ENCODE assay signal across 8 mouse cellular contexts in the genomic region with DNA sequence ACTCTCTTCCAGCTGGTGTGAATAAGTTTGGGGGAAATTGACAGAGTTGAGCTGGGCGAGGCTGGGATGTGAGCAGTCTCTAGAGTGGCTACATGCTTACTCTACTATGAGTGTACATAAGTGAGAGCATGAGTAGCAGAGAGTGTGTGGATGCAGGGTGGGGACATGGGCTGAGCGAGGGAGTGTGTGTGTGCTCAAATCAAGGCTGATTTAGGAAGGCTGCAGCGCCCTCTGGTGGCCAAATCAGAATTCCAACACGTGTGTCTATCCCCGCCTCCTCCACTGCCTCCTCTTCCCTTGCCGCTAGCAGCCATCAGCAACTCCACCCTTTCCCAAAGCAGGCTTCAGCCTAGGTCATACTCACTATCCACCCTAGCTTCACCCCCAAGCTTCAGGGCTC. TPM values are rescaled to one million over a fixed set of nuclear protein-coding genes. Genes with fewer than 3 reads are reported as not detected.
DNase-seq lines count a peak whose midpoint lies in the region; ATAC-seq and TF ChIP-seq lines count a peak whose summit lies in the region.

No protein-coding gene starts in this region.

- TF ChIP-seq POLR2A in small intestine, adult 2 months (IDR thresholded peaks at IDR 0.05; ENCODE audit: low read depth, low read length), result no peak

- peak; percentile 70 for DNase-seq in CD4-positive, CD25-positive, alpha-beta regulatory T cell, adult 2 months (ENCODE audit: low read depth, low spot score)
- DNase-seq in cerebellum, adult 8-10 months, result peak; percentile 68
- peak; percentile 37 to 73 for DNase-seq in frontal cortex, postnatal 14 days (ENCODE audit: low spot score in 2 of 2)
- peak; percentile 73 to 74 for DNase-seq in left cerebral cortex, postnatal 36 days (ENCODE audit: low spot score in 2 of 2)
- peak; percentile 87 for DNase-seq in midbrain, embryonic 10.5 days (ENCODE audit: low spot score)

- no peak for ATAC-seq in CD4-positive, CD25-positive, alpha-beta regulatory T cell, adult 4 months
- ATAC-seq in intestine, postnatal 0 days, result peak; percentile 63

- TF ChIP-seq CTCF in intestine, postnatal 0 days (IDR thresholded peaks at IDR 0.05; ENCODE audit: low read depth), result peak; percentile 92
- peak; percentile 76 for TF ChIP-seq CTCF in small intestine, adult 2 months (IDR thresholded peaks at IDR 0.05; ENCODE audit: extremely low read depth, insufficient read length, insufficient replicate concordance, low read depth, low read length)

- H3K4me2 ChIP-seq in intestine, postnatal 0 days (replicated peaks; ENCODE audit: low read depth), result no peak overlapping the region

- H3K27me3 ChIP-seq in intestine, postnatal 0 days (replicated peaks; ENCODE audit: control insufficient read depth, insufficient read depth, low read length), result no peaks in the 10 kb centered on the region
- H3K27me3 ChIP-seq in midbrain, embryonic 10.5 days (ENCODE audit: low read depth, poor library complexity, severe bottlenecking), result peaks cover 47% of the 10 kb centered on the region
- no peaks in the 10 kb centered on the region for H3K27me3 ChIP-seq in small intestine, adult 2 months (ENCODE audit: control insufficient read depth, insufficient read depth, low read length)

- intact Hi-C loops in left cerebral cortex, postnatal 36 days (cut with DNase I), result loop anchor here (5.0 kb wide), 1 partner anchor 87 kb away; no protein-coding TSS in a partner anchor

- H3K36me3 ChIP-seq in intestine, postnatal 0 days (ENCODE audit: control insufficient read depth, insufficient read depth), result no peaks in the 10 kb centered on the region
- H3K36me3 ChIP-seq in midbrain, embryonic 10.5 days, result no peaks in the 10 kb centered on the region
- H3K36me3 ChIP-seq in small intestine, adult 2 months (ENCODE audit: control insufficient read depth, insufficient read depth, low read length), result peaks cover 2% of the 10 kb centered on the region; the same call in 1 of the 2 replicates

- H3K4me1 ChIP-seq in intestine, postnatal 0 days (replicated peaks; ENCODE audit: control insufficient read depth, insufficient read depth, low read length), result no peaks in the 10 kb centered on the region
- peaks cover 9% of the 10 kb centered on the region for H3K4me1 ChIP-seq in midbrain, embryonic 10.5 days
- peaks cover 24% of the 10 kb centered on the region for H3K4me1 ChIP-seq in small intestine, adult 2 months (ENCODE audit: control insufficient read depth, insufficient read depth, insufficient read length, low read length)

- H3K4me3 ChIP-seq in intestine, postnatal 0 days (ENCODE audit: low read depth, low read length), result no peak overlapping the region
- no peak overlapping the region for H3K4me3 ChIP-seq in midbrain, embryonic 10.5 days
- peak overlapping the region; percentile 17; the same call in 1 of the 2 replicates for H3K4me3 ChIP-seq in small intestine, adult 2 months (ENCODE audit: low read depth, low read length)

- H3K9ac ChIP-seq in intestine, postnatal 0 days (ENCODE audit: low read depth, low read length), result no peak overlapping the region

- H3K27ac ChIP-seq in intestine, postnatal 0 days (ENCODE audit: low read depth, low read length), result no peak overlapping the region
- H3K27ac ChIP-seq in midbrain, embryonic 10.5 days (replicated peaks), result no peak overlapping the region
- peak overlapping the region; percentile 79 for H3K27ac ChIP-seq in small intestine, adult 2 months (ENCODE audit: insufficient read depth, low read depth, low read length)

- no peaks in the 10 kb centered on the region for H3K9me3 ChIP-seq in intestine, postnatal 0 days (ENCODE audit: control insufficient read depth)
- no peaks in the 10 kb centered on the region for H3K9me3 ChIP-seq in midbrain, embryonic 10.5 days (replicated peaks)

- 13% methylated on average over 6 of the region's 6 CpGs for WGBS in intestine, postnatal 0 days
- WGBS in midbrain, embryonic 10.5 days, result 13% methylated on average over 6 of the region's 6 CpGs
- WGBS in small intestine, adult 2 months, result 4% methylated on average over 6 of the region's 6 CpGs

RNA-seq across cellular contexts. Expression of a gene that starts 5.9 kb away (rescaled TPM):
- polyA plus RNA-seq in CD4-positive, CD25-positive, alpha-beta regulatory T cell, adult 4 months (2017; shearing (Covaris generic)), result under 1 TPM in 1 of 2 experiments, not detected in 1; 0.32 TPM
- polyA plus RNA-seq in intestine, postnatal 0 days (2015; fragmentation: Nextera tagmentation; extraction: Ambion mirVana), result 0.68 and 1.3 TPM in 2 replicates
- not detected for total RNA-seq in left cerebral cortex, postnatal 36 days (2021)
- 1.4 and 3.1 TPM in 2 replicates for polyA plus RNA-seq in midbrain, embryonic 10.5 days (2016; fragmentation: Nextera tagmentation; extraction: Ambion mirVana)
- 3.5 and 21.3 TPM in 2 replicates for polyA plus RNA-seq in small intestine, adult 2 months (2012; rRNA removed)

RNA-seq across cellular contexts. Expression of a gene that starts 10.9 kb away (rescaled TPM):
- polyA plus RNA-seq in CD4-positive, CD25-positive, alpha-beta regulatory T cell, adult 4 months (2017; shearing (Covaris generic)), result not detected
- 11.4 and 13.8 TPM in 2 replicates for polyA plus RNA-seq in intestine, postnatal 0 days (2015; fragmentation: Nextera tagmentation; extraction: Ambion mirVana)
- total RNA-seq in left cerebral cortex, postnatal 36 days (2021), result 1 to 10 TPM; 3.6 to 4.5 TPM
- polyA plus RNA-seq in midbrain, embryonic 10.5 days (2016; fragmentation: Nextera tagmentation; extraction: Ambion mirVana), result 17.1 and 20.6 TPM in 2 replicates
- 5.1 and 7.0 TPM in 2 replicates for polyA plus RNA-seq in small intestine, adult 2 months (2012; rRNA removed)

RNA-seq across cellular contexts. Expression of a gene that starts 29.1 kb away (rescaled TPM):
- polyA plus RNA-seq in CD4-positive, CD25-positive, alpha-beta regulatory T cell, adult 4 months (2017; shearing (Covaris generic)), result not detected
- polyA plus RNA-seq in intestine, postnatal 0 days (2015; fragmentation: Nextera tagmentation; extraction: Ambion mirVana), result 0.13 and 0.26 TPM in 2 replicates
- not detected for total RNA-seq in left cerebral cortex, postnatal 36 days (2021)
- 0.10 TPM in 1 of 2 replicates, not detected in the other for polyA plus RNA-seq in midbrain, embryonic 10.5 days (2016; fragmentation: Nextera tagmentation; extraction: Ambion mirVana)
- 0.18 and 0.53 TPM in 2 replicates for polyA plus RNA-seq in small intestine, adult 2 months (2012; rRNA removed)

RNA-seq across cellular contexts. Expression of a gene that starts 33.2 kb away (rescaled TPM):
- not detected for polyA plus RNA-seq in CD4-positive, CD25-positive, alpha-beta regulatory T cell, adult 4 months (2017; shearing (Covaris generic))
- 1.3 and 1.6 TPM in 2 replicates for polyA plus RNA-seq in intestine, postnatal 0 days (2015; fragmentation: Nextera tagmentation; extraction: Ambion mirVana)
- total RNA-seq in left cerebral cortex, postnatal 36 days (2021), result not detected
- polyA plus RNA-seq in midbrain, embryonic 10.5 days (2016; fragmentation: Nextera tagmentation; extraction: Ambion mirVana), result 0.27 and 0.98 TPM in 2 replicates
- polyA plus RNA-seq in small intestine, adult 2 months (2012; rRNA removed), result 0.10 and 0.23 TPM in 2 replicates
